Mouse (Mus musculus) midbrain, embryonic 11.5 days (tissue): ENCODE measurements at regions not wholly inside any gene's neighbourhood (a gene's known extent, or its start where the extent isn't known, plus 50 kb on each side); places are given as distances from the start of the nearest gene placed in this dataset.
"Not testable (repeated sequence)": the region's sequence is repeated elsewhere in the genome, so short reads cannot be mapped to it uniquely, and the experiment has no call there.

ENCODE experiments used
- ATAC-seq: fragments of 200-750 bp; cut with Nextera tagmentation; 2 replicates; pipeline ENCODE4 v1.8.0; 2017; ENCODE audit warnings: moderate TSS enrichment, moderate library complexity; ENCODE audit not compliant: low FRiP score
- DNase-seq: peaks from one replicate; pipeline ENCODE4 v3.0.0; 2015; ENCODE audit warnings: low spot score; ENCODE audit errors: missing footprints
- H3K27ac ChIP-seq: fragments of 300-500 bp; sonication (generic); 2 replicates; pipeline ENCODE4 v1.5.1; 2014; ENCODE audit warnings: low read depth, low read length
- H3K27me3 ChIP-seq: fragments of 300-500 bp; sonication (generic); 2 replicates; pipeline ENCODE4 v1.6.1; 2014; ENCODE audit warnings: mild to moderate bottlenecking, low read length, moderate library complexity, mixed read lengths; ENCODE audit not compliant: control insufficient read depth, insufficient read depth
- H3K36me3 ChIP-seq: fragments of 300-500 bp; sonication (generic); 2 replicates; pipeline ENCODE4 v1.6.1; 2014; ENCODE audit warnings: mild to moderate bottlenecking, low read length, moderate library complexity, mixed read lengths; ENCODE audit not compliant: control insufficient read depth, insufficient read depth
- H3K4me1 ChIP-seq: fragments of 300-500 bp; sonication (generic); 2 replicates; pipeline ENCODE4 v1.6.1; 2014; ENCODE audit warnings: low read length; ENCODE audit not compliant: control insufficient read depth, insufficient read depth
- H3K4me2 ChIP-seq: fragments of 300-500 bp; sonication (generic); 2 replicates; pipeline ENCODE4 v1.6.1; 2014; ENCODE audit warnings: mild to moderate bottlenecking, moderate library complexity
- H3K4me3 ChIP-seq: fragments of 300-500 bp; sonication (generic); 2 replicates; pipeline ENCODE4 v1.5.1; 2014; ENCODE audit warnings: low read depth, low read length
- H3K9ac ChIP-seq: fragments of 300-500 bp; sonication (generic); 2 replicates; pipeline ENCODE4 v1.6.1; 2014; ENCODE audit warnings: low read length
- H3K9me3 ChIP-seq: fragments of 300-500 bp; sonication (generic); 2 replicates; pipeline ENCODE4 v1.6.1; 2016; ENCODE audit warnings: low read length; ENCODE audit not compliant: control insufficient read depth
- WGBS: fragments of 180-500 bp; shearing (Covaris S2); extraction: QIAGEN DNeasy Blood & Tissue Kit; methylation state at CpG from one replicate; pipeline ENCODE4 v1.1.7; 2014; 5-methylcytosine and 5-hydroxymethylcytosine counted together

GRCm38 (mm10) chr12:44674541-44674940 is 345.9 kb downstream of the Nrcam start:
- not testable (repeated sequence) for H3K36me3 ChIP-seq, H3K27ac ChIP-seq, H3K4me3 ChIP-seq, H3K4me2 ChIP-seq, H3K9me3 ChIP-seq, ATAC-seq, H3K9ac ChIP-seq, H3K4me1 ChIP-seq, H3K27me3 ChIP-seq
- 72% methylated on average over 3 of the region's 3 CpGs for WGBS
- DNase-seq: peak; percentile 88

- ATAC-seq: no peak
- no peaks in the 10 kb centered on the region for H3K27me3 ChIP-seq
- no peak overlapping the region for H3K27ac ChIP-seq
- no peaks in the 10 kb centered on the region for H3K36me3 ChIP-seq
- H3K4me3 ChIP-seq: no peak overlapping the region
- no peak overlapping the region for H3K9ac ChIP-seq
- peak; percentile 77 for DNase-seq
- H3K4me1 ChIP-seq: no peaks in the 10 kb centered on the region
- H3K4me2 ChIP-seq: no peak overlapping the region
- no peaks in the 10 kb centered on the region for H3K9me3 ChIP-seq
Measured at GRCm38 (mm10) chr12:44675003-44675402, 346.3 kb downstream of the Nrcam start.
